In the genomic region with DNA sequence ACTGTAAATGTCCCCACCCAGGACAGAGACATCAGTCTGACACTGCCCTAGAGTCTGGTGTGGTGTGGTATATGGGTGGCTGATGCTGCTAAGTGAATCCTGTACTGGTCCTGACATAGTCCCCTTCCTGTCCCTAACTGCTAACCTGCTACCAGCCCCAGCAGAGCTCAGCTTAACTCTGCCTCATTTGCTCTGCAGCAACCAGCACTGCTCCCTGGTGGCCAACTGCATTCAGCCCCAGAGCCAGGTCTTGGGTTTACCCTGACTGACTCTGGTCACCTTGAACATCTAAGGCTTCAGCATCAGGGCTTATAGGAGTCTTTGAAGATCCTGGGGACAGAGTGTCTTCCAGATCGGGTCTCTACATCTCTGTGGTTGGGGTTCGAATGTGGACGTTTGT, we compare ENCODE assay signal across 10 mouse cellular contexts. TPM values are rescaled to one million over a fixed set of nuclear protein-coding genes. Genes with fewer than 3 reads are reported as not detected.
DNase-seq lines count a peak whose midpoint lies in the region; ATAC-seq and TF ChIP-seq lines count a peak whose summit lies in the region.
"Had no signal": no experiment of that assay in that cellular context is flagged by ENCODE, and none has a peak within 500 bp of the region (broad histone marks: within the 10 kb centered on the region; RNA-seq: fewer than 3 reads in every experiment).

No protein-coding gene starts in this region.

- no peaks in the 10 kb centered on the region for H3K9me3 ChIP-seq in forebrain, postnatal 0 days (ENCODE audit: low read length)
- H3K9me3 ChIP-seq in forebrain, embryonic 14.5 days (replicated peaks; ENCODE audit: control insufficient read depth, low read length), result 0 out of 2 replicates have a peak, but pooled peaks cover 5% of the 10 kb centered on the region
- no peaks in the 10 kb centered on the region; the same call in 1 of the 2 replicates for H3K9me3 ChIP-seq in limb, embryonic 10.5 days (replicated peaks)
- H3K9me3 ChIP-seq: hindbrain, embryonic 13.5 days had no signal

- 86% methylated on average over 3 of the region's 3 CpGs for WGBS in forebrain, postnatal 0 days
- whole genome bisulfite sequencing in forebrain, embryonic 14.5 days, result 89% methylated on average over 3 of the region's 3 CpGs
- 81% methylated on average over 3 of the region's 3 CpGs for WGBS in lung, adult 2 months
- WGBS in limb, embryonic 10.5 days, result 94% methylated on average over 3 of the region's 3 CpGs

- no peak for TF ChIP-seq POLR2A in lung, adult 2 months (IDR thresholded peaks at IDR 0.05; ENCODE audit: borderline replicate concordance, extremely low read depth, low read depth, low read length)

- no peak overlapping the region for H3K4me2 ChIP-seq in forebrain, postnatal 0 days (ENCODE audit: low read depth)
- H3K4me2 ChIP-seq in forebrain, embryonic 14.5 days (ENCODE audit: low read length), result no peak overlapping the region
- H3K4me2 ChIP-seq: hindbrain, embryonic 13.5 days had no signal

- no peaks in the 10 kb centered on the region for H3K27me3 ChIP-seq in forebrain, postnatal 0 days (ENCODE audit: insufficient read depth, low read length)
- H3K27me3 ChIP-seq in forebrain, embryonic 14.5 days (replicated peaks; ENCODE audit: control insufficient read depth, insufficient read depth, low read length), result no peaks in the 10 kb centered on the region
- no peaks in the 10 kb centered on the region for H3K27me3 ChIP-seq in limb, embryonic 10.5 days (ENCODE audit: low read depth, poor library complexity, severe bottlenecking)
- H3K27me3 ChIP-seq: hindbrain, embryonic 13.5 days had no signal

- ATAC-seq in forebrain, postnatal 0 days, result no peak
- no peak for ATAC-seq in forebrain, embryonic 14.5 days

- H3K4me1 ChIP-seq in forebrain, postnatal 0 days (ENCODE audit: insufficient read depth), result no peaks in the 10 kb centered on the region
- H3K4me1 ChIP-seq in forebrain, embryonic 14.5 days (ENCODE audit: control insufficient read depth, insufficient read depth, low read length), result no peaks in the 10 kb centered on the region
- no peaks in the 10 kb centered on the region for H3K4me1 ChIP-seq in lung, adult 2 months (ENCODE audit: control insufficient read depth, insufficient read depth, low read length)
- H3K4me1 ChIP-seq in limb, embryonic 10.5 days, result peaks cover 20% of the 10 kb centered on the region

- no peaks in the 10 kb centered on the region for H3K36me3 ChIP-seq in forebrain, postnatal 0 days (ENCODE audit: insufficient read depth)
- H3K36me3 ChIP-seq in forebrain, embryonic 14.5 days (ENCODE audit: control insufficient read depth, insufficient read depth, low read length), result peaks cover 25% of the 10 kb centered on the region; the same call in 1 of the 2 replicates
- peaks cover 49% of the 10 kb centered on the region for H3K36me3 ChIP-seq in limb, embryonic 10.5 days

- no peak overlapping the region for H3K27ac ChIP-seq in forebrain, postnatal 0 days (ENCODE audit: low read depth, low read length)
- H3K27ac ChIP-seq in forebrain, embryonic 14.5 days (ENCODE audit: low read depth, low read length), result no peak overlapping the region
- H3K27ac ChIP-seq in limb, embryonic 10.5 days, result no peak overlapping the region

- 0 out of 2 replicates have a peak, but pooled peaks have one; percentile 15 for TF ChIP-seq CTCF in forebrain, postnatal 0 days (IDR thresholded peaks at IDR 0.05; ENCODE audit: low read depth)
- 0 out of 2 replicates have a peak, but pooled peaks have one; percentile 7 for TF ChIP-seq CTCF in lung, adult 2 months (IDR thresholded peaks at IDR 0.05; ENCODE audit: insufficient read depth, low read length)

- DNase-seq in forebrain, postnatal 0 days, result no peak
- no peak for DNase-seq in forebrain, embryonic 14.5 days (ENCODE audit: low spot score)
- DNase-seq in lung, adult 2 months, result no peak
- no peak for DNase-seq in lung, postnatal 14 days
- DNase-seq in induced T-regulatory cell, adult 2 months (ENCODE audit: low read depth), result peak; percentile 63
- DNase-seq in thymus, postnatal 10 days (ENCODE audit: low spot score in 2 of 2), result peak; percentile 61 to 65
- DNase-seq in right cerebral cortex, adult 18-20 months, result no peak
- no peak for DNase-seq in limb, embryonic 10.5 days (ENCODE audit: low spot score)
- DNase-seq: cerebellum, postnatal 14 days had no signal

- no peak overlapping the region for H3K9ac ChIP-seq in forebrain, postnatal 0 days
- no peak overlapping the region for H3K9ac ChIP-seq in forebrain, embryonic 14.5 days (ENCODE audit: low read length)
- H3K9ac ChIP-seq: hindbrain, embryonic 13.5 days had no signal

- H3K4me3 ChIP-seq in forebrain, postnatal 0 days (ENCODE audit: low read depth, low read length), result no peak overlapping the region
- no peak overlapping the region for H3K4me3 ChIP-seq in forebrain, embryonic 14.5 days (ENCODE audit: low read depth, low read length)
- no peak overlapping the region for H3K4me3 ChIP-seq in lung, adult 2 months (replicated peaks; ENCODE audit: extremely low read depth, low read depth, low read length)
- no peak overlapping the region for H3K4me3 ChIP-seq in limb, embryonic 10.5 days
- H3K4me3 ChIP-seq: hindbrain, embryonic 13.5 days had no signal

RNA-seq across cellular contexts. Expression of a gene that starts 50.5 kb away (rescaled TPM):
- total RNA-seq in forebrain, postnatal 0 days (2014; rRNA removed), result 25.2 and 35.1 TPM in 2 replicates
- 14.9 and 22.6 TPM in 2 replicates for polyA plus RNA-seq in forebrain, postnatal 0 days (2015; fragmentation: Nextera tagmentation; extraction: Ambion mirVana)
- 36.7 and 45.4 TPM in 2 replicates for polyA plus RNA-seq in forebrain, embryonic 14.5 days (2014; fragmentation: Nextera tagmentation; extraction: Ambion mirVana)
- 7.2 and 8.6 TPM in 2 replicates for polyA plus RNA-seq in lung, adult 2 months (2012; rRNA removed)
- 11.4 and 15.3 TPM in 2 replicates for polyA plus RNA-seq in limb, embryonic 10.5 days (2016; fragmentation: Nextera tagmentation; extraction: Ambion mirVana)

Comparison
In these comparisons a context has a peak if more than half of its experiments do, and no peak if none do; other contexts are left out.
1. DNase-seq: peak in induced T-regulatory cell, adult 2 months (single experiment) and thymus, postnatal 10 days (2 of 2); none in forebrain, postnatal 0 days (single experiment), forebrain, embryonic 14.5 days (single experiment), lung, adult 2 months (single experiment), lung, postnatal 14 days (single experiment), right cerebral cortex, adult 18-20 months (single experiment) and limb, embryonic 10.5 days (single experiment).